Mouse (Mus musculus) gastrocnemius, postnatal 36 days (tissue): ENCODE measurements around the gene E2f1. TPM values are rescaled to one million over a fixed set of nuclear protein-coding genes. Genes with fewer than 3 reads are reported as not detected.

Source experiments
- DNase-seq, 2 experiments: peaks; one replicate each; pipeline ENCODE4 v3.0.0; 2022
- intact Hi-C: fragments of 180-260 bp; cut with DNase I; formaldehyde crosslinking; loops from one replicate; pipeline ENCODE4 v1.15.1; 2025
- long read RNA-seq, 2 experiments: library from polyadenylated mRNA; stranded (forward); transcript quantifications; one replicate each; pipeline ENCODE4 v2.0.0; 2021
- total RNA-seq, 2 experiments: library from RNA; stranded (reverse); gene quantifications; 2 replicates each; pipeline ENCODE4 v1.2.3; 2021

The E2f1 gene
- total RNA-seq, result under 1 TPM; 0.48 to 0.69 TPM
- long read RNA-seq, experiment 1, partial matches to known transcripts, result 0 of 1 reads
- long read RNA-seq, experiment 1, other reads (novel, unspliced or antisense), result 0 of 1 reads
- long read RNA-seq, experiment 2, result 0 reads

DNA sequence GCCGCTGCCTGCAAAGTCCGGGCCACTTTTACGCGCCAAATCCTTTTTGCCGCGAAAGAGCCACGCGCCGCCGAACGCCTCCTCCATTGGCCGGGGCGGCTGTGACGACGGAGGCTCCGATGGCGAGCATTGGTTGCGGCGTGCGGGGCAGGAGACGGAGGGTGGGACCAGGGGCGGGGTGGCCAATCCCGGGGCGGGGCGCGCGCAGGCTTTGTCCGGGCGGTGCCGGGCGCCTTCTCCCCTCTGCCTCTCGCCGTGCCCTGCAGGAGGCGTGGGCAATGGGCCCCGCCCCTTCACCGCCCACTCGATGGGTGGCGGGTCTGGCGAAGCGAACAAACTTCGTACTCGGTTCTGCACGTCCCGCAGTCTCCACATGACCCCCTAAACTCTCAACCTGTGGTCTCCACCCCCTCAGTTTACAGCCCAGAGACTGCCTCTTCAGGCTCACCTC, at the start of gene E2f1:
TSS of gene E2f1 (minus strand) at position 57 of the 451 bp plus-strand sequence.
- intact Hi-C loops, result loop anchor here (5.0 kb wide), 1 partner anchor 37 kb away; no protein-coding TSS in a partner anchor
- peak; percentile 88 to 93 for DNase-seq

DNA sequence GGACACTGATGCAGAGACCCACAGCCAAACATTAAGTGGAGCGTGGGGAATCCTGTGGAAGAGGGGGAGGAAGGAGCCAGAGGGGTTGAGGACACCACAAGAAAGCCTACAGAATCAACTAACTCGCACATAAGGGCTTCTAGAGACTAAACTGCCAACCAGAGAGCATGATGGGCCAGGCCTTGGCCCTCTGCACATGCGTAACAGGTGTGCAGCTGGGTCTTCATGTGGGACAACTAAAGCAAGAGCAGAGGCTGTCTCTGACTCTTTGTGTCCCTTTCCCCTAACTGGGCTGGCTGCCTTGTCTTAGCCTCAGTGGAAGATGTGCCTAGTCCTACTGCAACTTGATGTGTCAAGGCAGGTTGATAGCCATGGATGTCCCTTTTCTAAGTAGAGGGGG, 47.4 kb upstream of the E2f1 start:
- DNase-seq, result no peak
- intact Hi-C loops, result no loop called here

DNA sequence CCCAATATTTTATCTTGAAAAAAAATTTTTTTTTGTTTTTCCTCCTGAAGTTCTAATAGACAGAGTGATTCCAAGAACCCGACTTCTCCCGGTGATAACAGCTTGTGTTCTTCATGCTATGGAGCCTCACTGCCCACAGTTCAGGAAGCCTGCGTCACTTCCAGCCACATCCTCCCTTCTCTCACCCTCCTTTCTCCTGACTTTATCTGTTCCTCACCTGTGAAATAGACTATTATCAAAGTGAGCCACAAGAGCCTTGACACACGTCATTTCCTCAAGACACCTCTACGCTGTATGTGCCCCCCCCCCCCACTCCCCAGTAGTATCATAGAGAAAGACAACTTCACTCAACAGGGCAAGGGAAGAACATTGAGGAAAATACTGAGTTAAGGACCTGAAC, 46.0 kb upstream of the E2f1 start:
- DNase-seq, result no peak
- intact Hi-C loops, result no loop called here

DNA sequence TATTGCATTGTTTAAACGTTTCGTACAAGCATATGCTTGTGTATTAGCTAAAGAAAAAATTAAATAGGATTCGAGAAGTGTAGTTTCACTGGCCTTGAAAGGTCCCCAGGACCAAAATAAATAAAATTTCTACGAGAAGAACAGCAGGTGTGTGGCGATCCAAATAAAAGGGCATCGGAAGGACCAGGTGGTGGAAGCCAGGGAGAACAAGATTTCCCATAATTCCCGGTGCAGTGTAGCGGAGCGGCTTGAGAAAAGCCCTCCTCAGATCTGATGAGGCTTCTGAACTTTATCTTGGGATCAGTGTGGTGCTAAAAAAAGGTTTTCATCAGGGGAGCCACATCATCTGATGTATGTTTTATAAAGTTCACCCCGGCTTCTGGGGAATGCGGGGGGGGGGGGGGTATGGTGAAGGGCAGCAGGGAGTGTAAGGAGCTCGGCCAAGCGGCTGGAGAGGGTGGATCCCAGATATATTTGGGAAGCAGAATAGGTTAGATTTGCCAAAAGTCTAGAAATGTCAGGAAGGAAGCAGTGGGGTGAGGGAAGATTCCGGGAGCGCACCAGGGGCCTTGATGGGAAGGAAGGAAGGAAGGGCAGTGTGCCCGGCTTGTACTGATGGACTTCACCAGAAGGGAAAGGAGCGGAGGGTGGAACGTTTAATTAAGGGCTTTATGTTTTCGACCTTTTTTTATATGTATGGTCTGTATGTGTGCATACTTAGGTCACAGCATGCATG, 45.3 kb upstream of the E2f1 start:
- intact Hi-C loops, result loop anchor here (5.0 kb wide), 1 partner anchor 203 kb away; no protein-coding TSS in a partner anchor
- no peak for DNase-seq

DNA sequence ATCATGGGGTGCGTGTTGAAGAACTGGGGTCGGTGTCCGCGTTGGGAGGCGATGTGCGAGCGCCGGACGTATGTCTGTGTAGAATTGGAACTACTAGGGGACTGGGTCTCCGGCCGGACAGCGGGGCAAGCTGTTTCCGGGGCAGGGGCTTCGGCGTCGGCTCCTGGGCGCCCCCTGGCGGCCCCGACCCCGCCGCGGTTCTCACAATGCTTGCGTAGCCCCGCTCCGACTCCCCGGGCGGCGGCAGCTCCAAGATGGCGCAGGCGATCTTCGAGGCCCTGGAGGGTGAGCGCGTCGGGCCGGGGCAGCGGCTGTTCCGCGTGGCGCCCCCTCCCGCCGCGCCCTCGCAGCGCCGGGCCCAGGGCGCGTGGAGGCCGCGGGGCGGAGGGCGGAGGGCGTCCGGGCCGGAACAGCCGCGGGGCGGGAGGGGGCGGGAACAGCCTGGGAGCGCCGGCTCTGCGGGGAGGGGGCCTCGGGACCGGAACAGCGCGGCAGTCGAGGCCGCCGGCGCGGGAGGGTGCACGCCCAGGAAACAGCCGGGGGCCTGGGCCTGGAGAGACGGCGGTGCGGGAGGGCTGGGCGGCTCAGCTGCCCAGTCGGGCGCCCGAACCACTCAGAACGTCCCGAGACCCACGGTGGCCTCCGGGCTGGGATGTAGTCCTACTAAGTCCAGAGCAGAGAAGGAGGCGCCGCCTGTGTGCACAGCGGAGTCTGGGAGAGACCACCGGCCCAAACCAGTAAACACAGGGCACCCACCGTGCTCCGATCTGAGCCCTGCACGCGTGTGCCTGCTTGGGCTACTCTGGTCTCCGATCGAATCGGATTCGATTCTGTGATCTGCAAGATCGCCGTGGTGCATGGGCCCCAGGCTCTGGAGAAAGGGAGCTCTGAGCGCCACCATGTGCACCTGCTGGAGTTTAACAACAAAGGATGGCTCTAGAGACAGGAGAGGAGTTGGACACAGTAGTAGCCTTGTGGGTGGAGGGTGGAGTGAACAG, 43.7 kb upstream of the E2f1 start, which contains the start of the genes Zfp341 and 4930519P11Rik:
TSS of gene Zfp341 (plus strand) at position 180 of the 998 bp plus-strand sequence.
TSS of gene 4930519P11Rik (minus strand) at position 320 of the 998 bp plus-strand sequence.
- intact Hi-C loops, result loop anchor here (5.0 kb wide), 1 partner anchor 201 kb away; no protein-coding TSS in a partner anchor
- DNase-seq, result peak; percentile 85 to 87

DNA sequence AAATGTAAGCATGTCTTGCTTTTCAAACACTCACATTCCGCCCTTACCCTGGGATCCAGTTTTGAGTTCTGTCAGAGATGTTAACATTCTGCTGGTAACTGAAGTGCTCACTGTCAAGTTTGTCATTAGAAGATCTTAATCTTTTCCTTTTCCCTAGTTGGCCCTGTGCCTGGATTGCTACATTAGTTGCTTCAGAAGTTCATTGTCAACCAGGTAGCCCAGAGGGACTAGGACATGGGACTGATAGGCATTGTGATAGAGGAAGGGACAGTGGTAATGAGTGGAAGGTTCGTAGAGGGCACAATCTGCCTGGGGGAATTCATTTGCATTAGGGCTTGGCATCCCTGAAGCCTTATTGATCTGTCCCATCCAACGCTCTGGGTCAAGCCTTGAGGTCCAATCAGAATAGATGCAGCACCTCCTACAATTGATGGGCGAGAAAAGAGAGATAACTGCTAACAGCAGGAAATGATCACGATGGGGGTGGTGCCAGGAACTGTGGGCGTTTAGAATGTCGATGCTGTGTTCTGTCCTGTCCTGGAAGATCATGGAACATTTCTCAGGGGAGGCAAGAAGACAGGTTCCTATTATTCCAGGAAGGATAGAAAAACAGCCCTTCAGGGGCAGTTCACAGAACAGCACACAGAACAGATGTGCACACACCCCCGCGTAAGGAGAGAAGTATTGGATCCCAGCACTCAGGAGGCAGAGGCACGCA, 39.5 kb upstream of the E2f1 start:
- no peak for DNase-seq
- intact Hi-C loops, result loop anchor here (5.0 kb wide), 1 partner anchor 42 kb away; the partner anchor contains the start of gene E2f1

DNA sequence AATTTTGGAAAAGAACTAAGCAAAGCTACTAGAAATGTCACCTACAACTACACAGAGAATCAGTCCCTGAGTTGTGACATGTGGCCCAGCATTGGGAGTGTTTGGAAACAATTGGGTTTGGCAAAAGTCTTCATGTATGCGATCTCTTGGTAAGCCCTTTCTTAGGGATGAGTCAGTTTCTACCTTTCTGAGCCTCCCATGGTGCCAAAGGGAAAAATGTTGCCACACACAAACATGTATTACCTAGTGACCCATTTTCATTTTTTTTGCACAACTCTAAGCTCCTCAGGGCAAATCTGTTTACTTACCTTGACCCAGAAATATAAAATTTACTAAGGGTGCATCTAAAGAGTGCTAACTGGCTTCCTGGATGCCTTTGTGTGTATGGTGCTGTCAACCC, 37.3 kb upstream of the E2f1 start:
- no peak for DNase-seq
- intact Hi-C loops, result loop anchor here (5.0 kb wide), 1 partner anchor 40 kb away; the partner anchor contains the start of gene E2f1

DNA sequence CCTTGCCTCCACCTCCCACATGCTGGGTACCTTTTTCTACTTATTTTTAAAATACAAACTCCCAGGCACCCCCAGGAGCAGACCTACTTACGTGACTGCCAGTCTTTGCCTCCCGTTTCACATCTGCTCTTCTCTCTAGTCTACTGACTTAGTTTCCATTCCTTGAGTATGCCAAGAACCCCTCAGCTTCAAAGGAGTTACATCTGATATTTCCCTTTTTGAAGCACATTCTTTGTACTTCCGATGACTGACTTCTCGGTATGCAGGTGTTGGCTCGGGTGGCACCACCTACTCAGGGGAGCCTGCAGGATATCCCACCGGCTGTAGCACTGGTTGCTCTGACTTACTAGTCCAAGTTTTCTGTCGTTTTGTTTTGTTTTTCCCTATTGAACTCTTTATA, 34.5 kb upstream of the E2f1 start:
- intact Hi-C loops, result loop anchor here (5.0 kb wide), 1 partner anchor 52 kb away; the partner anchor contains the start of gene Actl10
- no peak for DNase-seq

DNA sequence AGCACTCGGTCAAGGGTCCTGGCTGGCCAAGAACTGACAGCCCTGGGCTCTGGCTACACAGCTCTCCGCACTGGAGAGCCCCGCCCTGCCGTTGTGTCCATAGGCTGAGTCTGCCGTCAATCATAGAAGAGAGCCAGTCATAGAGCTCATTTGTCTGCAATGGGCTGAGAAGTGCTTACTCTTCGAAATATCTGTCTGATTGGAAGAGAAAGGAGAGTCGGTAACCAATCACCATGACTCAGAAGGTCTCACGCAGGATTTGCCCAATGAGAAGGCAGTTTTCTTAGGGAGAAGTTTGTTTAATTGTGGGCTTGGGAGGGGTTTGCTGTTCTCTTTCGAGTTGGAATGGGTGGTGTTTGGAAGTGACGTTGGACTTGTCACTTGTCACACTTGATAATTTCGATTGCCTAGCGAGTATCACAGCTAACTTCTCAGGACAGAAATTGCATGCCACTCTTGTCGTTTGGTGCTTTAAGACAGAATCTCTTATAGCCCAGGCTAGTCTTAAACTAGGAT, 34.0 kb upstream of the E2f1 start, which contains the start of gene Pxmp4:
TSS of gene Pxmp4 (minus strand) at position 71 of the 516 bp plus-strand sequence.
- DNase-seq, result peak; percentile 99
- intact Hi-C loops, result loop anchor here (5.0 kb wide), 1 partner anchor 51 kb away; the partner anchor contains the start of gene Actl10

DNA sequence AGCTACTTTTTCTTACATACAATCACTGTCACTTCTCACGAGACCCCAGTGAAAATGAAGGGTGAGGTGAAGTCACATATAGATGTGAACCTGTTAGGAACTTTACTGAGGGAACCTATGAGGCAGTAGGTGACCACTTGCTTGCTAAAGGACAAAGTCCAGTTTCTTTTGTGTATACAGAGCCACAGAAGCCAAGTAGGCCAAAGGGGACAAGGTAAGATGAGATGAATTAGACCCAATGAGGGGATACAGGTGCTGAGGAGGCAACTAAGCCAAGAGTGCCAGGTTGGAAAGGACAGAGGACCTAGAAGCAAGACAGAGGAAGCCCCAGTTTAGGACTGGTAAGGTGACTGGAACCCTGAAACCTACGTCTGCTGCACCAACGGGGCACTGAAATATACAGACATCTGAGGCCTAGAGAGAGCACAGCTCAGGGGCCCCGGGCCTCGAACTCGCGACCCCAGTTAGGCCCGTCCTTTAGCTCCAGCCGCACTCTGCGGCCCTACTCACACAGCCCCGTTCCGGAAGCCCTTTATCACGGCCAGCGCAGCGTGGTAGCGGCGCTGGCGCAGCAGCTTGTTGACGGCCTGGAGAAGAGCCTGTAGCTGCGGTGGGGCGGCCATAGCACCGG, 33.4 kb upstream of the E2f1 start:
- DNase-seq, result no peak
- intact Hi-C loops, result loop anchor here (5.0 kb wide), 1 partner anchor 51 kb away; the partner anchor contains the start of gene Actl10

DNA sequence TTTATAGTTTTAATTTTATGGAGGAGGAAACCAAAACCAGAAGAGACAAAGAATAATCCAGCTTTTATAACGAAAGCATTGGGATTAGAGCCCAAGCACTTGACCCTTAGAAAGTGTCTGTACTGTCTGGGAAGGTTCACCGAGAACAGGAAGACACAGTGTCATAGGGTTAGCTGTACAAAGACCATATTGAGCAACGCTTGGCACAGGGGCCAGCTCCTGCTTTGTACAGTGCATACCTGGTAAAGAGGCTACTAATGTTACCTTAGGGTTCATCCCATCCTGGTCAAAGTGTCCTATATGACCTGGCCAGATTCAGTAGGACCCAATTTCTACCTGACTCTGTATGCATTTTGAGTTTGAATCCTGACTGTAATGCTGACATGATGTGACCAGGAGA, 31.6 kb upstream of the E2f1 start:
- DNase-seq, result no peak
- intact Hi-C loops, result loop anchor here (5.0 kb wide), 1 partner anchor 49 kb away; the partner anchor contains the start of gene Actl10

DNA sequence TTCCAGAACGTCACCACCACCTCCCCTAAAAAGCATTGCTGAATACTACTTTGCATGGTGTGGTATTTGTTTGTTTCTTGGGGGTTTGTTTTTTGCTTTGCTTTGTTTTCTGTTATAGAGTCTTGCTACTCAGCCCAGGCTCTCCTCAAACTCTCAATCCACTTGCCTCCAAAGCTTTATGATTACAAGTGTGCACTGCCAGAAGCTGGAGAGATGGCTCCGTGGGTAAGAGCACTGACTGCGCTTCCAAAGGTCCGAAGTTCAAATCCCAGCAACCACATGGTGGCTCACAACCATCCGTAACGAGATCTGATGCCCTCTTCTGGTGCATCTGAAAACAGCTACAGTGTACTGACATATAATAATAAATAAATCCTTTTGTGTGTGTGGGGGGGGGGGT, 30.9 kb upstream of the E2f1 start:
- DNase-seq, result no peak
- intact Hi-C loops, result loop anchor here (5.0 kb wide), 1 partner anchor 48 kb away; the partner anchor contains the start of gene Actl10

DNA sequence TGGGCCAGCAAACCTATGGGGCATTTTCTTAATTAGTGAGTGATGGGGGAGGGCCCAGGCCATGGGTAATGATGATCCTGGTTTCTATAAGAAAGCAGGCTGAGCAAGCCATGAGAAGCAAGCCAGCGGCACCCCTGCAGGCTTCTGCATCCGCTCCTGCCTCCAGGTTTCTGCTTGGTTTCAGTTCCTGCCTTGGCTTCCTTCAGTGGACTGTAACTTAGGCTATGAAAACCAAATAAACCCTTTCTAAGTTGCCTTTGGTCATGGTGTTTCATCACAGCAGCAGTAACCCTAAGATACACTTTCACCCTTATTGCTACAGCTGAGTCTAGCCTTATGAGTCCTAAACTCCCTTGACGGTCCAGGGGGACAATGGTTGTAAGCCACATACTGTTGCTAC, 27.7 kb upstream of the E2f1 start:
- intact Hi-C loops, result no loop called here
- no peak for DNase-seq

DNA sequence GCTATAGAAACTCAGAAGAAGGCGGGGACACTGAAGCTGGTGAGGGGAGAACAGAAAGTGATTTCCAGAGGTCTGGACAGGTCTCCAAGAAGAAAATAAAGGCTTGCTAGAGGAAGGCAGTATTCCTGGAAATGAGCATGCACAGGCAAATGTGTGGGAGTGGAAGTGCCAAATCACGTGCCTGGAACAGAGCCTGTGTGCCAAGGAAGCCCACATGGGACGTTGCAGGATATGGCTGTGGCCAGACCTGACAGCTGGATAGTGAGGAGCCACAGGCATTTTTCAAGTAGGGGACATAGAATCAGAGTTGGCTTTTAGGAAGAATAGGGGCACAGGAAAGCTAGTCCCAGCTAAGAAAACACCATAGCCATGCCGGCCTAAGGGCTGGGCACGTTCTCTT, 26.1 kb upstream of the E2f1 start:
- no peak for DNase-seq
- intact Hi-C loops, result no loop called here

DNA sequence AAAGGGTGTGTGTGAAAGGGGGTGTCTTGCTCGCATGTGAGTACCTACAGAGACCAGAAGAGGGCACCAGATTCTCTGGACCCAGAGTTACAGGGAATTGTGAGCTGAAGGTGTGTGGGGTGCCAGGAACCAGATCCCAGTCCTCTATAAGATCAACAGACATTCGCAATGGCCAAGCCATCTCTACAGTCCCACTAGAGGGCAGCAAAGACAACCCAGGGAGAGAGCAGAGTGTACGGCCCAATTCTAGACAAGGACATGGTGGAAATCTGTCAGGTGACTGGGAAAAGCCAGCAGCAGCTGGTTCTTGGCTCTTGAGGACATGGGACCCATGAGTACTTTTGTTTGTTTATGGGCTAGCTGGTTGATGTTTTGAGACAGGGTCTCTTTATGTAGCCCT, 23.3 kb upstream of the E2f1 start:
- intact Hi-C loops, result no loop called here
- no peak for DNase-seq

DNA sequence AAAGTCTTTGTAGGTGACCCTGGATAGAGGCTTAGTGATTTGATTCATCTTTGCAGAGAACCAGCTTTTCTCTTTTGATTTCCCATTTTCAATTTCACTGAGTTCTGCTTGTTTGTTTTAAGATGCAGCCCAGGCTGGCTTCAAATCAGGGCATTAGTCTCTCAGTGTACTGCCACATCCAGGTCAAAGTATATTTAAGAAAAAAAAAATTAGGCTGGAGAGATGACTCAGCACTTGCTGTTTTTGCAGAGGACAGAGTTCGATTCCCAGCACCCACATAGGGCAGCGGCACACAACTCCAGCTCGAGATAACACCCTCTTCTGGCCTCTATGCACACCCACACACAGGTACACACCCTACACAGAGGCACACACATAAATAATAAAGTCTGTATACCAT, 21.5 kb upstream of the E2f1 start:
- no peak for DNase-seq
- intact Hi-C loops, result no loop called here

DNA sequence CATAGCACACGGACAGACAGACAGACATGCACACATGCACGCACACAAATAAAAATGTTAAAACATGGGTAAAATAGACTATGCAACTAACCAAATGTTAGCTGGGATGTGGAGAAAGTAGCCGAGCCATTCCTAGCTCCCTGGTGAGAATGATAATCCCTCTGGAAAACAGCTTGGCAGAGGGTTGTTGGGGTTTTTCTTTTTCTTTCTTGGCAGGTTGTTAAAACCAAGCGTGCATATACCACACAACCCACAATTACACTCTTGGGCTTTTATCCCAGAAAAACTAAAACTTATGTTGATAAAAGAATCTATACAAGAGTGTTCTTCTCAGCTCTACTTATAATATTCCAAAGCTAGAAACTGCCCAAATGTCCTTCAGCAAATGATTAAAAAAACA, 19.4 kb upstream of the E2f1 start:
- no peak for DNase-seq
- intact Hi-C loops, result no loop called here

DNA sequence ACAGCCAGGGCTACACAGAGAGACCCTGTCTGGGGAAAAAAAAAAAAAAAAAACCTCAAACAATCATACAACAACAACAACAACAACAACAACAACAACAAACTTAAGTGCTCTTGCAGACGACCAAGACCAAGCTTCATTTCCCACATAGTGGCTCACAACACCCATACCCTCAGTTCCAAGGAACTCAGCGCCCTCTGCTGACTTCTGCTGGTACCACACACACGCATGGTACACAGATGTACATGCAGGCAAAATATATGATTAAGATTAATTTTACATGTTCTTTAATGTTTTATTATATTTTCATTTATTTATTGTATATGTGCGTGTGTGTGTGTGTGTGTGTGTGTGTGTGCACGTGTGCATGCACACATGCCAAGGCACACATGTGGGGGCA, 16.7 kb upstream of the E2f1 start:
- intact Hi-C loops, result no loop called here
- DNase-seq, result no peak
